Mouse (Mus musculus): Measurements from ENCODE around the gene Enc1. TPM values are rescaled to one million over a fixed set of nuclear protein-coding genes. Genes with fewer than 3 reads are reported as not detected.
"Not testable (repeated sequence)": the region's sequence is repeated elsewhere in the genome, so short reads cannot be mapped to it uniquely, and the experiment has no call there.

Gene Enc1
- total RNA-seq, 2 experiments from 2014 or later, result 8.3 to 10.2 TPM

- DNase-seq, result no peak
These were observed 10.8 kb downstream of the Enc1 start for GRCm38 (mm10) chr13:97251736-97252135.

- DNase-seq, result peak in 1 of 2 experiments; percentile 25
These were observed 11.6 kb downstream of the Enc1 start for GRCm38 (mm10) chr13:97252469-97252868.

GRCm38 (mm10) chr13:97253418-97253981, 12.6 kb downstream of the Enc1 start:
- no peak for DNase-seq

- DNase-seq, result no peak
These were observed 13.1 kb downstream of the Enc1 start for GRCm38 (mm10) chr13:97253994-97254393.

- DNase-seq, result no peak
These were observed 13.8 kb downstream of the Enc1 start for GRCm38 (mm10) chr13:97254564-97255164.

- DNase-seq, result no peak
These were observed 15.3 kb downstream of the Enc1 start for GRCm38 (mm10) chr13:97255976-97256848.

GRCm38 (mm10) chr13:97256849-97257379, 16.0 kb downstream of the Enc1 start:
- DNase-seq, result no peak

- DNase-seq, result no peak
These were observed 18.4 kb downstream of the Enc1 start for GRCm38 (mm10) chr13:97259271-97259670.

- no peak for DNase-seq
These were observed 19.7 kb downstream of the Enc1 start for GRCm38 (mm10) chr13:97260456-97261180.

- no peak for DNase-seq
These were observed 20.6 kb downstream of the Enc1 start for GRCm38 (mm10) chr13:97261549-97261948.

GRCm38 (mm10) chr13:97262676-97263075, 21.8 kb downstream of the Enc1 start:
- no peak for DNase-seq

- not testable (repeated sequence) for DNase-seq
These were observed 24.6 kb downstream of the Enc1 start for GRCm38 (mm10) chr13:97265534-97265933.

GRCm38 (mm10) chr13:97270723-97271122, 29.8 kb downstream of the Enc1 start:
- no peak for DNase-seq

GRCm38 (mm10) chr13:97271641-97272040, 30.7 kb downstream of the Enc1 start:
- DNase-seq, result no peak

- DNase-seq, result no peak
These were observed 33.9 kb downstream of the Enc1 start for GRCm38 (mm10) chr13:97274757-97275156.

GRCm38 (mm10) chr13:97275482-97275881, 34.6 kb downstream of the Enc1 start:
- no peak for DNase-seq

- DNase-seq, result peak; percentile 5 to 16
These were observed 41.4 kb downstream of the Enc1 start for GRCm38 (mm10) chr13:97282051-97282910.

GRCm38 (mm10) chr13:97282911-97283281, 42.0 kb downstream of the Enc1 start:
- DNase-seq, result no peak

GRCm38 (mm10) chr13:97287046-97287445, 46.1 kb downstream of the Enc1 start:
- no peak for DNase-seq

- no peak for DNase-seq
These were observed 49.8 kb downstream of the Enc1 start for GRCm38 (mm10) chr13:97290747-97291146.

GRCm38 (mm10) chr13:97291354-97291753, 50.4 kb downstream of the Enc1 start:
- no peak for DNase-seq
